Mouse (Mus musculus) thymus, postnatal 36 days (tissue): ENCODE data around the gene Ocln.
A peak's percentile ranks its signal among the peaks of the same experiment; 100 is the strongest.

Experiments
- DNase-seq, 2 experiments: peaks; one replicate each; pipeline ENCODE4 v3.0.0; 2022; ENCODE audit warnings: mixed read lengths in 2 of 2

Gene Ocln

DNA sequence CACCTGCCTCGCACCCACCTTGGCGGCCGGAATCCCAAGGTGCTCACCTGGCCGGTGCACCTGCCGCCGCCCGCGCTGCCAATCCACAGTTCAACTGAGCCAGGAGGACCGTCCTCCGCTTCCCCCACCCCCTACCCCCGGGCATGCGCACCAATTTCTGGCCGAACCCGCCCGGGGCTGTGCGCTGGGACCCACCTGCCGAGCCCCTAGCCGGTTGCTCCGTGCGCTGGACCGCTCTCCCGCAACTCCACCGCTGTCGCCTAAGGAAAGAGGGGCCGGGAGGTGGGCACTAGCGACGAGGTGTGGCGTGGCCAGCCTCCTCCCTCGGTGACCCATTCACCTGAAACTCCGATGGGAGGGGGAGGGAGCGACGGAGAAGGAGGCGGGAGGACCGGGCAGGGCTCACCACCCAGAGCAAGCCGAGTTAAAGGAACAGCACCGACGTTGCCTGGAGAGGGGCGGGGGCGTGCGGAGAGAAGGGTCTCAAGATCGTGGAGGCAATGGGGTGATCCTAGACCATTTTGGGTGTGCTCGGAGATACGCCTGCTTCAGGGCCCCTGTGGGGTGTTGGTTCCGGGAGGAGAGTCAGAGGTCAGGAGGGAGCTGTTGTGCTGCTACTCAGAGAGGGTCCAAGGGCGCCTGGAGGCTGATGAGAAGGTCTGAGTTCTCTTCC is at the start of gene Ocln:
Gene Ocln (minus strand): TSS at position 350 of the 673 bp plus-strand sequence.
- DNase-seq: no peak

DNA sequence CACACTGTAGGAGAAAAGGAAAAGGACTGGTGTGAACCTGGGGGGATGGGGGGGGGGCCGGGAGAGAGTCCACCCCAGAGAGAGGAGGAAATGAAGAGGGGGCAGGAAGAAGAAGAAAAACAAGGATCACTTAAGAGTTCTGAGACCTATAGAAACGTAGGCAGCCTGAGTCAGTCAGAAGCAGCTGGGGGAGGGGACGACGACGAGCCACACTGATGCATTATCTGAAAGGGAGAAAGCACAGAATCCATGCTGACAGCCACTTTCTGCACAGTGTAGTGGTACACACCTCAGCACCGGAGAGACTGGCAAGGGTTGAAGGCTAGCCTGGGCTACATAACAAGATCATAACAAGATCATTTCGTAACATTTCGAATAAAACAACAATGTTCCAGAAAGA is 48.5 kb upstream of the Ocln start:
- DNase-seq: no peak

DNA sequence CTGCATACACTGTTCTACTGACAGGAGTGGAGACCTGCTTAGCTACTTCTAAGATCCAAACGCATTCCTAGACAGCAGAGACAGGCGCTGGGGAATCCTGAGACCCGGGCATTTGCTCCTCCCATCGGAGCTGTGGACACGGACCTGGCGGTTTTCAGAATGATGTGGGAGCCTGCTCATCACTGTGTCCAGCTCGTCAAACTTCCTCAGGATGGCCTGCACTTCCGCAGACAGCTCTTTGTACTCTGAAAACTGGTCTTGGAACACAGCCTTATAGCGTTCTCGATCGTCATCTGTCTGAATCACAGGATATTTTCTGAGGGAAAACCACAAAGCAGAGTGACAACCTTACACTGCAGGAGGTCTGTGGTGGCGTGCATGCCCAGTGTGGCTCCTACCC is 47.8 kb upstream of the Ocln start:
- no peak for DNase-seq

- DNase-seq: no peak
Observed at GRCm38 (mm10) chr13:100597284-100597683, 44.8 kb upstream of the Ocln start.

DNA sequence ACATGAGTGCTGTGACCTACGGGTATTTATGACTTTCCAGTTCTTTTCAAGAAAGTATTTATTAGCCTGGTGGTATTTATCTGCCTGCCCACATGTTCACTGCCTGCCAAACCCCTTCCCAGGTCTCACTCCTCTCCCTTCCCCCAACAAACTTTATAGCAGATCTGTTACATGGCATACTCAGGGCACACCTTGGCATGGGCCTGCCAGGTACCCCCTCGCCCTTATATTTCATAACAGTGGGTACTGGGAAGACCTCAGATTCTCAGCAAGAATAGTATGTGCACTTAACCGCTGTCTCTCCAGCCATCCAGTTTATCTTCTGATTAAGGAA is 43.0 kb upstream of the Ocln start:
- DNase-seq: no peak

GRCm38 (mm10) chr13:100594838-100595551 is 42.5 kb upstream of the Ocln start:
- no peak for DNase-seq

- peak; percentile 24 to 58 for DNase-seq
Observed at GRCm38 (mm10) chr13:100594041-100594792, 41.7 kb upstream of the Ocln start.

- DNase-seq: no peak
Observed at GRCm38 (mm10) chr13:100588646-100589045, 36.1 kb upstream of the Ocln start.

- DNase-seq: no peak
Observed at GRCm38 (mm10) chr13:100582144-100582543, 29.6 kb upstream of the Ocln start.

GRCm38 (mm10) chr13:100581701-100582100 is 29.2 kb upstream of the Ocln start:
- DNase-seq: no peak

DNA sequence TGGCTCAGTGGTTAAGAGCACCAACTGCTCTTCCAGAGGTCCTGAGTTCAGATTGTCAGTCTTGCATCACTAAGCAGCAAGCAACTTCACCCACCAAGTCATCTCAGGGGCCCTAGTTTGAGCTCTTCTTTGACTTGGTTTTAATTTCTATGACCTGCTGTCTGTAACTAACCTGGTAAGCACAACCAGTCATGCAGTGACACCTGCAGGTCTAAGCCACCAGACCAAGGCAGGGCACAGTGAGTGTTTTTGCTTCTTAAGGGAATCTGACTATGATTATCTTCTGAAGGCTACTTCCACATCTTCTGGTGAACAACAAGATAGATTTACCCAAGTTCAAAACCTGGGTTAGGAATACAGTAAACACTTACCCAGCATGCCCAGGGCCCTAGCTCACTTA is 27.4 kb upstream of the Ocln start:
- DNase-seq: no peak

DNA sequence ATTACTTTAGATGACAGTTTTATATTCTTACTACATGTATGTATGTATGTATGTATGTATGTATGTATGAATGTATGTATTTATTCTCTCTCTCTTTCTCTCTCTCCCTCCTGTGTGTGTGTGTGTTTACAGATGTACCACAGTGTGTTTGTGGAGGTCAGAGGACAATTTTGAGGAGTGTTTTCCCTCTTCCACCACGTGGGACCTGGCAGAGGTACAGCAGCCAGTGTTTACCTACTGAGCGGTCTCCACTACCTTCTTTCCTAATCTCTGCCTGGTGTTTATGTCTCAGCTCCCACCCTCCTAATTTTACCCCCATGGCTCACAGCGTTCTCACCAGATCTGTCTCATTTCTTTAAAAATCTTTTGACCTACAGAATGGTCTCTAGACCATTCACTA is 26.7 kb upstream of the Ocln start:
- no peak for DNase-seq

DNA sequence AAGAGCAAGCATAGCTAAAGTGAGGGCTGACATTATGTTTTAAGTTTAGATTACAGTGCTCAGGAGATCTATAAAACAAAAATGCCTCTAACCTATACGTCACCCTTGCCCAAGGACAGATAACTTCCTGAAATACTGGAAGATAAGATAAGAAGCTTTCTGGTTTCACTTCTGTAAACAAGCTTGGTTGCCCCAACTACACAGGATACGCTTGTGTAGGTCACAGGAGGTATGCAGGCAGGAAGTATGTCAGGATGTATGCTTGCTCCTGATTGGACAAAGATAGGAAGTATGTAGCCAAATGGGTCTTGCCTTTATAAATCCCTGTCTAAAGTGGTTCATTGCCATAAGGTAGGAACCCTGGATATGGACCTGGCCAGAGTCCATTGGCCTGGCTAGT is 23.4 kb upstream of the Ocln start:
- no peak for DNase-seq

DNA sequence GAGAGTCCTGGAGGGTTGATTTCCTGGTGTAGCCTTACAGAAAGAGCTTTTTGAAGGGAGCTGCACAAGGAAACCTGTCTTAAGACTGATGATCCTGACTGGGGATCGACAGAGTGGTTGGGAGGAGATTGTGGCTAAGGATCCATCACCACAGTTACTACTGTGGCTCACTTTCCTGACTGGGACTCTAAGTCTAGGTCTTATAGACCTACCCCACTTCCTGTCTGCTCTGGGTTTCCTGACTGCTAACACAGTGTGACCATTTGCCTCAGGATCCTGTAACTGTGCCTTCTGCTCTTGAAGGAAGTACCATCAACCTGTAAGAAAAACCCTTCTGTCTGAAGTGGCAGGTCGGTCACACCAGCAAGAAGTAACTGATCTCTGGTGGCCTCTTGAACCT is 18.2 kb upstream of the Ocln start:
- peak in 1 of 2 experiments; percentile 10 for DNase-seq

- DNase-seq: no peak
Observed at GRCm38 (mm10) chr13:100568359-100568758, 15.8 kb upstream of the Ocln start.

GRCm38 (mm10) chr13:100559449-100559848 is 6.9 kb upstream of the Ocln start:
- DNase-seq: no peak

- no peak for DNase-seq
Observed at GRCm38 (mm10) chr13:100557011-100557410, 4.5 kb upstream of the Ocln start.

- DNase-seq: no peak
Observed at GRCm38 (mm10) chr13:100553042-100553437, 522 bp upstream of the Ocln start.

- DNase-seq: no peak
Observed at GRCm38 (mm10) chr13:100552009-100552368, 529 bp downstream of the Ocln start.

GRCm38 (mm10) chr13:100551371-100552008 is 1.0 kb downstream of the Ocln start:
- DNase-seq: no peak

DNA sequence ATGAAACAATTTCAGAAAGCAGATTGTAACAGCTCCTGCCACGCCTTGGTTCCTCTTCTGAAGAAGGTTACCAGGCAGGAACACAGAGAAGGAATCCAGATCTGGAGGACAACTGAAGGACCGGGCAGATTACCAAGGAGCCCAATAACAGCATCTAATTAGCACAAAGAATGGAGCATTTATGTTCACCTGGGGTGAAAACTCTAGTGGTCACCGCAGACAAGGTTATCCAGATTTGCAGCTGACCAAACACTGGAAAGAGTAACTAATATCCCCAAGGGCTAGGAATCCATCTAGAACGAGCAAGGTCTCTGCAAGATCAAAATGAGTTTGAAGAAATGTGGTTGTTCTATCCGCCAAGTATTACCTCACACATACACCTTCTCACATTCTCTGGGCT is 5.2 kb downstream of the Ocln start:
- DNase-seq: no peak

DNA sequence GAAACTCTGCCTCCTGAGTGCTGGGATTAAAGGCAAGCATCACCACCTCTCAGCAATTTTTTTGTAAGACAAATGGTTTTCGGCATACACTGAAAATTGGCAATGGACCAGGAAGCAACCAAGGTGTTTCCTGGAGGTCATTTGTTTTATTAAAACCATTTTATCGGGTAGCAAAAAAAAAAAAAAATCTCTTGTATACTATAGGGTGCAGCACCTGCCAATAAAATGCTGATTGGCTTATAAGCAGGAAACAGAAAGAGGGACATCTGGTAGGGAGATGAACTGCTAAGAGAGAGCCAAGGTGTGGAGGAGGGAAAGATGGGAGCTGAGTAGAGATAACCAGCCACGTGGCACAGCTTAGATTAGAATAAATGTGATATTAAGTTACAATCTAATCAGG is 7.0 kb downstream of the Ocln start:
- DNase-seq: no peak

GRCm38 (mm10) chr13:100544220-100544662 is 8.3 kb downstream of the Ocln start:
- DNase-seq: no peak
